Mouse (Mus musculus): ENCODE results near the gene Slc7a8. TPM values are rescaled to one million over a fixed set of nuclear protein-coding genes. Genes with fewer than 3 reads are reported as not detected.

Gene Slc7a8
- polyA plus RNA-seq, 1 experiment, result 4.5 TPM

DNA sequence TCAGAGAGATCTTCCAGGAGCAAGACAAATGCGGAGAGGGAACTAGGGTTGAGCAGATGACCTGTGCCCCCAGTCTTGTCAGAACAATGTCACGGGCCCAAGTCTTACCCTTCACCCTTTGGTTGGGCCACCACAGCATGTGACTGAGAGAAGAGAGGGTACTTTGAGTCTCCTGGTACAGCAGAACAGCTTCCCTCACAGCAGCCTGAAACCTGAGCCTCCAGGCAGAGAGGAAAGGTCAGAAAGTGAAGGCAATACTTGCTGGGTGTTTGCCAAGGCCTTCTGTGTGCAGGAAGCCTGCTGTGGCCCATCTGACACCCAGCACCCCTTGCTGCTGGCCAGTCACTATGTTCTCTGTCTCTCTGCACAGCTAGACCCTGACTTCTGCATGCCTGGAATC, 39.4 kb downstream of the Slc7a8 start:
- no peak overlapping the region for H3K27ac ChIP-seq (ENCODE audit: control insufficient read depth, insufficient read depth, low read depth, low read length, poor library complexity)
- no peak overlapping the region for H3K4me3 ChIP-seq (replicated peaks; ENCODE audit: control insufficient read depth, low read depth, low read length)
- TF ChIP-seq CTCF (IDR thresholded peaks at IDR 0.05; ENCODE audit: control insufficient read depth, insufficient read depth, low read length) (no peak), POLR2A (IDR thresholded peaks at IDR 0.05; ENCODE audit: borderline replicate concordance, control insufficient read depth, low read depth, low read length) (no peak)
- 71% methylated on average over 2 of the region's 2 CpGs for WGBS
- H3K4me1 ChIP-seq (ENCODE audit: control insufficient read depth, insufficient read depth, low read length), result no peaks in the 10 kb centered on the region

GRCm38 (mm10) chr14:54741721-54742120, 40.0 kb downstream of the Slc7a8 start:
- Histone ChIP-seq H3K27ac (ENCODE audit: control insufficient read depth, insufficient read depth, low read depth, low read length, poor library complexity) (no peak overlapping the region), H3K4me3 (replicated peaks; ENCODE audit: control insufficient read depth, low read depth, low read length) (no peak overlapping the region), H3K4me1 (ENCODE audit: control insufficient read depth, insufficient read depth, low read length) (no peaks in the 10 kb centered on the region)
- 81% methylated on average over 6 of the region's 6 CpGs for WGBS
- TF ChIP-seq POLR2A (IDR thresholded peaks at IDR 0.05; ENCODE audit: borderline replicate concordance, control insufficient read depth, low read depth, low read length) (no peak), CTCF (IDR thresholded peaks at IDR 0.05; ENCODE audit: control insufficient read depth, insufficient read depth, low read length) (no peak)

DNA sequence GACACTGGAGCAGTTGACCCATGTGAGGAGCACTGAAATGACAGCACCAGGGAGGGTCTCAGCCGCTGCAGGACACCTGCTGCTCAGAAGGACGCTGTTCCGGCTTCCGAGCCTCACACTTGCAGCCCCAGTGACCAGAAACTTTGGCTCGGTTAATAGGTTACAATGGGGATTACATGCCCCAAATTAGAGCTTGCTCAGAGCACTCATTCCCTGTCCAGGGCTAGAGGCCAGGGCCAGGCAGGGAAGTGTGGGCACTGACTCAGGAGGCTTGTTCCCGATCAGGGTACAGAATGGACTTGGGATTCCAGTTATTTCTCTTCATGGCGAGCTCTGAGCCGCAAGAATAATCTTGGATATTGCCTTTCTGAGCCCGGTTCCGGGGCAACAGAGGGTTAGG, 44.1 kb downstream of the Slc7a8 start:
- TF ChIP-seq POLR2A (IDR thresholded peaks at IDR 0.05; ENCODE audit: borderline replicate concordance, control insufficient read depth, low read depth, low read length), result no peak
- no peak for TF ChIP-seq CTCF (IDR thresholded peaks at IDR 0.05; ENCODE audit: control insufficient read depth, insufficient read depth, low read length)
- no peak overlapping the region for H3K4me3 ChIP-seq (replicated peaks; ENCODE audit: control insufficient read depth, low read depth, low read length)
- H3K27ac ChIP-seq (ENCODE audit: control insufficient read depth, insufficient read depth, low read depth, low read length, poor library complexity), result no peak overlapping the region
- H3K4me1 ChIP-seq (ENCODE audit: control insufficient read depth, insufficient read depth, low read length), result no peaks in the 10 kb centered on the region
- 88% methylated on average over 10 of the region's 10 CpGs for WGBS

GRCm38 (mm10) chr14:54736555-54737552, 44.9 kb downstream of the Slc7a8 start:
- H3K4me3 ChIP-seq (replicated peaks; ENCODE audit: control insufficient read depth, low read depth, low read length), result no peak overlapping the region
- no peak overlapping the region for H3K27ac ChIP-seq (ENCODE audit: control insufficient read depth, insufficient read depth, low read depth, low read length, poor library complexity)
- no peaks in the 10 kb centered on the region for H3K4me1 ChIP-seq (ENCODE audit: control insufficient read depth, insufficient read depth, low read length)
- WGBS, result 81% methylated on average over 14 of the region's 14 CpGs
- TF ChIP-seq CTCF (IDR thresholded peaks at IDR 0.05; ENCODE audit: control insufficient read depth, insufficient read depth, low read length) (no peak), POLR2A (IDR thresholded peaks at IDR 0.05; ENCODE audit: borderline replicate concordance, control insufficient read depth, low read depth, low read length) (no peak)

- Histone ChIP-seq H3K4me3 (replicated peaks; ENCODE audit: control insufficient read depth, low read depth, low read length) (no peak overlapping the region), H3K27ac (ENCODE audit: control insufficient read depth, insufficient read depth, low read depth, low read length, poor library complexity) (no peak overlapping the region), H3K4me1 (ENCODE audit: control insufficient read depth, insufficient read depth, low read length) (no peaks in the 10 kb centered on the region)
- TF ChIP-seq POLR2A (IDR thresholded peaks at IDR 0.05; ENCODE audit: borderline replicate concordance, control insufficient read depth, low read depth, low read length), result no peak
- no peak for TF ChIP-seq CTCF (IDR thresholded peaks at IDR 0.05; ENCODE audit: control insufficient read depth, insufficient read depth, low read length)
- WGBS, result 52% methylated on average over 4 of the region's 4 CpGs
Observed at GRCm38 (mm10) chr14:54735221-54735620, 46.5 kb downstream of the Slc7a8 start.

- WGBS, result 81% methylated on average over 4 of the region's 4 CpGs
- no peak overlapping the region for H3K4me3 ChIP-seq (replicated peaks; ENCODE audit: control insufficient read depth, low read depth, low read length)
- TF ChIP-seq POLR2A (IDR thresholded peaks at IDR 0.05; ENCODE audit: borderline replicate concordance, control insufficient read depth, low read depth, low read length), result no peak
- no peak for TF ChIP-seq CTCF (IDR thresholded peaks at IDR 0.05; ENCODE audit: control insufficient read depth, insufficient read depth, low read length)
- H3K4me1 ChIP-seq (ENCODE audit: control insufficient read depth, insufficient read depth, low read length), result no peaks in the 10 kb centered on the region
- no peak overlapping the region for H3K27ac ChIP-seq (ENCODE audit: control insufficient read depth, insufficient read depth, low read depth, low read length, poor library complexity)
Observed at GRCm38 (mm10) chr14:54734004-54734403, 47.7 kb downstream of the Slc7a8 start.

- H3K27ac ChIP-seq (ENCODE audit: control insufficient read depth, insufficient read depth, low read depth, low read length, poor library complexity), result no peak overlapping the region
- no peak overlapping the region for H3K4me3 ChIP-seq (replicated peaks; ENCODE audit: control insufficient read depth, low read depth, low read length)
- no peak for TF ChIP-seq POLR2A (IDR thresholded peaks at IDR 0.05; ENCODE audit: borderline replicate concordance, control insufficient read depth, low read depth, low read length)
- TF ChIP-seq CTCF (IDR thresholded peaks at IDR 0.05; ENCODE audit: control insufficient read depth, insufficient read depth, low read length), result no peak
- 80% methylated on average over 8 of the region's 8 CpGs for WGBS
- no peaks in the 10 kb centered on the region for H3K4me1 ChIP-seq (ENCODE audit: control insufficient read depth, insufficient read depth, low read length)
Observed at GRCm38 (mm10) chr14:54732206-54732605, 49.5 kb downstream of the Slc7a8 start.

DNA sequence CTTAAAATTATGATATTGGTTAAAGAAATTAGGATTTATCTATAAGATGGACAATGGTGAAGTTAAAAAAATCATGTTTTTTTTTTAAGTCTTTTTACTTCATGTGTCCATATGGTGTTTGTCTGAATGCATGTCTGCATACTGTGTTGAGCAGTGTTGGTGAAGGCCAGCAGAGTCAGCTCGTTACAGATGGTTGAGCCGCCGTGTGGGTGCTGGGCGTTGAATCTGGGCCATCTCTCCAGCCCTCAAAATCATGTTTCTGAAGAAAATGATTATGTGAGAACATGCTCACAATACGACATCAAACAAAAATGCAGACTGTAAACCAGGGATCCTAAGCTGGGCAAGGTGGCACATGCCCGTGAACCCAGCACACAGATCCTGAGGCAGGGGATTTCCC, 51.4 kb downstream of the Slc7a8 start:
- 77% methylated on average over 6 of the region's 6 CpGs for WGBS

More for the DNA sequence above, 51.4 kb downstream of the Slc7a8 start:
- no peak for TF ChIP-seq POLR2A (IDR thresholded peaks at IDR 0.05; ENCODE audit: borderline replicate concordance, control insufficient read depth, low read depth, low read length)
- no peak for TF ChIP-seq CTCF (IDR thresholded peaks at IDR 0.05; ENCODE audit: control insufficient read depth, insufficient read depth, low read length)
- Histone ChIP-seq H3K4me1 (ENCODE audit: control insufficient read depth, insufficient read depth, low read length) (no peaks in the 10 kb centered on the region), H3K4me3 (replicated peaks; ENCODE audit: control insufficient read depth, low read depth, low read length) (no peak overlapping the region), H3K27ac (ENCODE audit: control insufficient read depth, insufficient read depth, low read depth, low read length, poor library complexity) (no peak overlapping the region)

Data from bone marrow, adult 2 months (tissue).